Mouse (Mus musculus): Measurements from ENCODE around the gene Inf2.

- no peak for TF ChIP-seq CTCF (IDR thresholded peaks at IDR 0.05; ENCODE audit: control insufficient read depth, insufficient read depth, insufficient replicate concordance, low read depth, low read length)
- TF ChIP-seq POLR2A (IDR thresholded peaks at IDR 0.05; ENCODE audit: control insufficient read depth, low read depth, low read length) = no peak
These were observed 33.3 kb downstream of the Inf2 start for GRCm38 (mm10) chr12:112621900-112622299.
